Mouse (Mus musculus): ENCODE results near the gene Myt1l.

DNA sequence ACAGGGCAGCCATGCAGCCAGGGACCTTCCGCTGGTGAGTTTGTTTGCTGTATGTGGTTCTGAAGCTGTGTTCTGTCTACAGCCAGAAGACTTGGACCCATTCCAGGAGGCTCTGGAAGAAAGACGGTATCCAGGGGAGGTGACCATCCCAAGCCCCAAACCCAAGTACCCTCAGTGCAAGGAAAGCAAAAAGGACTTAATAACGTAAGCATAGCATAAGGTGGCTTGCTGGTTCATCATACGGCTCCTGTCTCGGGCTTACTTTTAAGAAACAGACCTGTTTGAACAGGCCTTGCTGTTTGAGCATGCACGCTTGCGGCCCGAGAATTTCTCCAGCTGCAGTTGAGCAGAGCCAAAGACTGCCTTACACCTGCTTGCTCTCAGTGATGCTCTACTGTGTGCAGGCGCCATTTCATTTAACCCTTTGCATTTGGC lies 326.0 kb downstream of the Myt1l start:
- TF ChIP-seq POLR2A (IDR thresholded peaks at IDR 0.05; ENCODE audit: control insufficient read depth, extremely low read depth, insufficient read depth, low read length, poor library complexity) (no peak), CTCF (IDR thresholded peaks at IDR 0.05; ENCODE audit: borderline replicate concordance, control insufficient read depth, extremely low read depth, insufficient read depth, low read length, poor library complexity) (no peak)

Data from thymus, adult 2 months (tissue).